Mouse (Mus musculus) megakaryocyte, adult 5-6 weeks (primary cell): Measurements from ENCODE around the gene Olfr1122. TPM values are rescaled to one million over a fixed set of nuclear protein-coding genes. Genes with fewer than 3 reads are reported as not detected.
"Not testable (repeated sequence)": the region's sequence is repeated elsewhere in the genome, so short reads cannot be mapped to it uniquely, and the experiment has no call there.

Experiments used
- ATAC-seq: 2 replicates; pipeline ENCODE4 v1.8.0; 2016; ENCODE audit warnings: mild to moderate bottlenecking, inconsistent platforms; ENCODE audit not compliant: poor library complexity, severe bottlenecking
- total RNA-seq, 2 experiments: library from RNA; stranded (forward) in 1 of 2; stranded (reverse) in 1 of 2; fragments of 153-499, 151-499 nt in 1 of 2; fragments of 221-1000, 200-1000 nt in 1 of 2; gene quantifications; 2 replicates each; pipeline versions ENCODE4 v1.2.3 to v1.2.4; 2015 to 2017

The Olfr1122 gene
- 0.02 TPM in 1 of 2 replicates, not detected in the other for total RNA-seq (2015)
- not detected in 2 replicates for total RNA-seq (2017)

GRCm38 (mm10) chr2:87385549-87385948, at the start of gene Olfr1122:
Olfr1122 (plus strand) TSS chr2:87385849.
- no peak for ATAC-seq

DNA sequence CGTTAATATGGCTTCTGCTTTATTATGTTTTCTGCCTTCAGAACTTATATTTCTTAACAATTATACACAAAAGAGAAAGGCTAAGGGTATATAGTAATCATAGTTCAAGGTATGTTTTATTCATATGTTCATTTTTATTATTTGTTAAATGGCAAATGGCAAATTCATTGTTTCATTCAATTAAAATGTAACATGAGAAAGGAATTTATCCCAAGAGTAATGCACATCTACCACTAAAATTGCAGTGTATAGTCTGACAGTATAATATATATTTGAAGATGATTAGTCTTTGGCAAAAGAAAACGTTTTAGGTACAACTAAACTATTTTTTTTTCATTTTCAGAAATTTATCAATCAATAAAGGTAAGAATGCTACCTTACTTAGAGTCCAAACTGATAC, 31.1 kb upstream of the Olfr1122 start, which contains the start of gene Olfr1120:
TSS of gene Olfr1120 (plus strand) at position 301 of the 400 bp plus-strand sequence.
- no peak for ATAC-seq

GRCm38 (mm10) chr2:87360121-87360520, 25.5 kb upstream of the Olfr1122 start:
- ATAC-seq, result not testable (repeated sequence)

DNA sequence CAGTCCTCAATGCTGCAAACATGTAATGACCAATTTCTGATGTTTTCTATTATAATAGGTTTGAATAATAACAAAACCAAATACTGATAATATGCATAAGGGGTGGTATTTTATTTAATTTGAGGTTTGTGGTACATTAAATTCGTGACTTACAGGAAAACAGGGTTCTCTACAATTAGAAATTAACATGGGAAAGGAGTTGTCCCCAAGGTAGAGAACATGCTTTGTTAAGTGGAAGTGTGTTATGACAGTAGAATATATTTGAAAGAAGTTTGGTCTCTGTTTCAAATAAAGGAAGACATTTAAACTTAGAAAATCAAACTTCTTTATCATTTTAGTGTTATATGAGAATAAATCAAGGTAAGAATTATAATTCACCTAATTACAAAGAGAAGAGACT, 16.1 kb upstream of the Olfr1122 start, which contains the start of gene Olfr1121:
TSS of gene Olfr1121 (plus strand) at position 301 of the 400 bp plus-strand sequence.
- no peak for ATAC-seq

GRCm38 (mm10) chr2:87371726-87372125, 13.9 kb upstream of the Olfr1122 start:
- no peak for ATAC-seq

- no peak for ATAC-seq
These were observed 1.7 kb upstream of the Olfr1122 start for GRCm38 (mm10) chr2:87383935-87384334.

GRCm38 (mm10) chr2:87393605-87394004, 8.0 kb downstream of the Olfr1122 start:
- ATAC-seq, result not testable (repeated sequence)

GRCm38 (mm10) chr2:87394686-87395085, 9.0 kb downstream of the Olfr1122 start:
- ATAC-seq, result not testable (repeated sequence)

- no peak for ATAC-seq
These were observed 30.7 kb downstream of the Olfr1122 start, which contains the start of gene Olfr1123 for GRCm38 (mm10) chr2:87416335-87416734. Olfr1123 (plus strand) TSS chr2:87416635.

DNA sequence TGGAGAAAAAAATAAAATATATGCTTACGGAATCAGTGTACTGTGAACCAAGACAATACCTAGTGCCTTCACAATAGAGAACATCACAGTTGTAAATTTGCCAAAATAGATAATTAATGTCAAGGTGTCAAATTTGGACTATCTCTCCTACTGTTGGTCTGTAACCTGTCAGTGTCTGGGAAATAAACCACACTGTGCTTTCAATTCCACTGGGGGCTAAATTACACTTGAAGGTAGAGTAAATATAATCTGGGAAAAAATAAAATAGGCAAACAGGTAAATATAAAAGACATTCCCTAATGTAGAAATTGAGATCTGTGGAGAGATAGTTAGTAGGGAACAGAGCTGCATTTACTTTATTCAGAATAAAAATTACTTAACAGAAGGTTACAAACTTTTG, 44.3 kb downstream of the Olfr1122 start, which contains the start of gene Olfr1124:
TSS of gene Olfr1124 (plus strand) at position 301 of the 400 bp plus-strand sequence.
- no peak for ATAC-seq

DNA sequence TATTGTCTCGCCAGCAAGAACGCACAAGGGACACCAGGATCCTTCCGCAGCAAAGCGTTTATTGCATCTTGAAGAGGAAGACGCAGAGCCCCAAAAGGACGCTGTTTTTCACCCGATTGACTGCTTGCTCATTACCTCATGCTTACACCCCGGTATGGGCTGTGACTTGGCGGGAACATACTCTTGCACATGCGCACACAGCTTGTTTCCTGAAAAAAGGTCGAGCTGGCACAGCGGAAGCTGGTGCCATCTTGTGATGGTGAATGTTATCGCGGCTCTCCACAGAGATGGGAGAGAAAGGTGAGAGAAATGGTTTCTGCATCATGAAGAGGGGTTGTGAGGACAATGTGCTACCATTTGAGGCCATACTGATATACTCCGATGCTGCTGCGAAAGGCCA, 52.1 kb downstream of the Olfr1122 start:
- ATAC-seq, result no peak

Other genes starting within 250 kb of the Olfr1122 start
- not detected in 2 replicates for gene Olfr1110, start 245.5 kb upstream of the Olfr1122 start, total RNA-seq (2015)
- gene Olfr1110, start 245.5 kb upstream of the Olfr1122 start, total RNA-seq (2017), result not detected in 2 replicates
- not detected in 2 replicates for gene Olfr1111, start 233.2 kb upstream of the Olfr1122 start, total RNA-seq (2015)
- gene Olfr1111, start 233.2 kb upstream of the Olfr1122 start, total RNA-seq (2017), result not detected in 2 replicates
- not detected in 2 replicates for gene Olfr1112, start 198.1 kb upstream of the Olfr1122 start, total RNA-seq (2015)
- gene Olfr1112, start 198.1 kb upstream of the Olfr1122 start, total RNA-seq (2017), result not detected in 2 replicates
- gene Olfr1113, start 176.9 kb upstream of the Olfr1122 start, total RNA-seq (2015), result not detected in 2 replicates
- gene Olfr1113, start 176.9 kb upstream of the Olfr1122 start, total RNA-seq (2017), result not detected in 2 replicates
- gene Olfr1115, start 137.8 kb upstream of the Olfr1122 start, total RNA-seq (2015), result not detected in 2 replicates
- not detected in 2 replicates for gene Olfr1115, start 137.8 kb upstream of the Olfr1122 start, total RNA-seq (2017)
- gene Olfr1116, start 118.3 kb upstream of the Olfr1122 start, total RNA-seq (2015), result not detected in 2 replicates
- not detected in 2 replicates for gene Olfr1116, start 118.3 kb upstream of the Olfr1122 start, total RNA-seq (2017)
- gene Olfr1118, start 78.3 kb upstream of the Olfr1122 start, total RNA-seq (2015), result not detected in 2 replicates
- gene Olfr1118, start 78.3 kb upstream of the Olfr1122 start, total RNA-seq (2017), result 0.04 TPM in 1 of 2 replicates, not detected in the other
- not detected in 2 replicates for gene Olfr1120, start 31.0 kb upstream of the Olfr1122 start, total RNA-seq (2015)
- gene Olfr1120, start 31.0 kb upstream of the Olfr1122 start, total RNA-seq (2017), result not detected in 2 replicates
- not detected in 2 replicates for gene Olfr1121, start 16.0 kb upstream of the Olfr1122 start, total RNA-seq (2015)
- not detected in 2 replicates for gene Olfr1121, start 16.0 kb upstream of the Olfr1122 start, total RNA-seq (2017)
- gene Olfr1123, start 30.8 kb downstream of the Olfr1122 start, total RNA-seq (2015), result not detected in 2 replicates
- gene Olfr1123, start 30.8 kb downstream of the Olfr1122 start, total RNA-seq (2017), result not detected in 2 replicates
- not detected in 2 replicates for gene Olfr1124, start 44.4 kb downstream of the Olfr1122 start, total RNA-seq (2015)
- not detected in 2 replicates for gene Olfr1124, start 44.4 kb downstream of the Olfr1122 start, total RNA-seq (2017)
- gene Olfr1126, start 68.1 kb downstream of the Olfr1122 start, total RNA-seq (2015), result not detected in 2 replicates
- not detected in 2 replicates for gene Olfr1126, start 68.1 kb downstream of the Olfr1122 start, total RNA-seq (2017)
- not detected in 2 replicates for gene Pramel7, start 111.2 kb downstream of the Olfr1122 start, total RNA-seq (2015)
- gene Pramel7, start 111.2 kb downstream of the Olfr1122 start, total RNA-seq (2017), result not detected in 2 replicates
- not detected in 2 replicates for gene Pramel6, start 120.7 kb downstream of the Olfr1122 start, total RNA-seq (2015)
- not detected in 2 replicates for gene Pramel6, start 120.7 kb downstream of the Olfr1122 start, total RNA-seq (2017)
- not detected in 2 replicates for gene Olfr153, start 145.9 kb downstream of the Olfr1122 start, total RNA-seq (2015)
- not detected in 2 replicates for gene Olfr153, start 145.9 kb downstream of the Olfr1122 start, total RNA-seq (2017)
- not detected in 2 replicates for gene Olfr1128, start 159.7 kb downstream of the Olfr1122 start, total RNA-seq (2015)
- gene Olfr1128, start 159.7 kb downstream of the Olfr1122 start, total RNA-seq (2017), result not detected in 2 replicates
- not detected in 2 replicates for gene Olfr1129, start 188.1 kb downstream of the Olfr1122 start, total RNA-seq (2015)
- not detected in 2 replicates for gene Olfr1129, start 188.1 kb downstream of the Olfr1122 start, total RNA-seq (2017)
- gene Olfr1130, start 220.4 kb downstream of the Olfr1122 start, total RNA-seq (2015), result not detected in 2 replicates
- not detected in 2 replicates for gene Olfr1130, start 220.4 kb downstream of the Olfr1122 start, total RNA-seq (2017)
- gene Olfr1131, start 241.3 kb downstream of the Olfr1122 start, total RNA-seq (2015), result not detected in 2 replicates
- not detected in 2 replicates for gene Olfr1131, start 241.3 kb downstream of the Olfr1122 start, total RNA-seq (2017)